Mouse (Mus musculus): Measurements from ENCODE around the gene Golt1a. TPM values are rescaled to one million over a fixed set of nuclear protein-coding genes. Genes with fewer than 3 reads are reported as not detected.

The Golt1a gene
- total RNA-seq, 1 experiment from 2014 or later = not detected

DNA sequence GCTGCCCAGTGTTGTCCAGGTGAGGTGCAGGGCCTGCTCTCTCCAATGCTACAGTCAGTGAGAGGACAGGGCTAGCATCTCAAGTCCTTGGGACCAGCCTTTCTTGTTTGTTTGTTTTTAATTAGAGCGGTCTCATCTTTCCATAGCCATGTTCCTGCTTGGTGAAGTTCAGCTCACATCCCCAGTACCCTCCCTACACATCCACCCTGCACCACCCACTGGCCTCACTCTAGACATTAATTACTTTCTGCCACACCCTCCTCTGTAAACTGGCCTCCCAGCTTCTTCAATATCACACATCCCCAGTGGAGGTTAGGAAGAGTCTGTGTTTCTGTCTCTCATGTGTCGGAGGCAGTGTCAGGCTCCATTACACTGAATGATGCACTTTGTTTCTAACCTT lies 34.8 kb downstream of the Golt1a start:
- no peak for ATAC-seq (replicated peaks; ENCODE audit: low read depth, poor library complexity, severe bottlenecking)

DNA sequence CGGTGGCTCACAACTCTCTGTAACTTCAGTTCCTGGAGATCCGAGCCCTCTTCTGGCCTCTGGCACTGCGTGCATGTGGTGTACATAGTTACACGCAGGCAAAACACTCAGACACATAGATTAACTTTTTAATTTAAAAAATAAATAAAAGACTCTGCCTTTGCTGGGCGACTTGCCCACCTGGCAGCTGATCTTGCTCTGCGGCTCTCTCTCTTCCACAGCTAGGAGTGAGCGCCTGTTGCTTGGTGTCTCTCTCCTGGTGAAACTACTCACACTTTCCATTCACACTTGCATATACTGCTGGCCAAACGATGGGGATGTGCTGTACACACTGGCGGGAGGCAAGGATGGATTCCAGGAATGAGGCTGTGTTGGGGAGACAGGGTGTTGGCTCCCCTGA lies 36.9 kb downstream of the Golt1a start:
- no peak for ATAC-seq (replicated peaks; ENCODE audit: low read depth, poor library complexity, severe bottlenecking)

DNA sequence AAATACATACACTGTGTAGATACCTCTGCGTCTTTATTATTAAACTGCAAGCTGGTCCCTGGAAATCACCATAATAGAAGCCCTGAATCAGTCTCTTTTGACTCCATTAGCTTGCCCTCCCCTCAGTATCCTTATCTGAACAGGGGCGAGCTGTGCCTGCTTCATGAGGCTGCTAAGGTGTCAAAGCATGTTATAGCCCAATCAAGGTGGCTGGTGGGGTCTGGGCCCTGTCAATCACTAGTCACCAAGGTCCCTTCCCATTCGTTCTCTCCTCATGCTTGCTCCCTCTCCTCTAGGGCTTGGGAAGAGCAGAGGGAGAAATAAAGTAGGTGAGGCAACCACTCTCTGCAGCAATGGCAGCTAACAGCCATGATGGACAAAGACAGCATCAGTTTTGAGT lies 37.6 kb downstream of the Golt1a start:
- no peak for ATAC-seq (replicated peaks; ENCODE audit: low read depth, poor library complexity, severe bottlenecking)

DNA sequence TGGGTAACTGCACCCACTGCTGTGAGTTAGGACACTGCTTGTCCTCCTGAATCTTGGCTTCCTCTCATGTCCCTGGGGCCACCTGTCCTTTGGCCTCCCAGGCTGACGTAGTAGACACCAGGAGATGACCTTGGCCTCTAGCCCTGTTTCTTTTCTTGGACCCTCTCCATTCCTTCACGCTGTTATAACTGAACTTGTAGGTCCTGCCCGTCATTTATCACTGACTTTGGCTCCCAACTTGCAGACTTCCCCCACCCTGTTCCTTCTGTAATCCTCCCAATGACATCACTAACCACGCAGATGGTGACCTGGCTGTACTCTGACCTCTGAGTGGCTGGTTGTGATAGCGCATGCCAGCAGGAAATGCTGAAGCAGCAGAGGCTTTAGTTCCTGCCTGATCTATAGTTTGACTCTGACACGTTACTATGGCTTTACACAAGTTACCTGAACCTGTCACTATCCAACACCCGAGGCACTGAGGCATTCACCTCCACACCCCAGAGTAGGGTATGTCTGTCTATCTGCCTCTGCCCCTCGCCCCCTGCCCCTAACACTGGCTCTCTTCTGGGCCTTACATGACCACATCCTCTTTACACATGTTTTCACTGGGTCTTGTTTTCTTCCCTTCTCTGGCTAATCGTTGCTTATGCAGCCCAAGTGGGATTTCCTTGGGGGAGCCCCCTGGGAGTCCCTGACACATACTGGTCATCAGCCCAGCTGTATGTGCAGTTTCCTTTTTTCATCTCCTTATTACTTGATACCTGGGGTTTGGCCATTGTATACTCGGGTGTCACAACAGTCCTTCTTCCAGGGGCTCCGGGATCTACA lies 38.3 kb downstream of the Golt1a start:
- ATAC-seq (replicated peaks; ENCODE audit: low read depth, poor library complexity, severe bottlenecking) = peak; percentile 90

- no peak for ATAC-seq (replicated peaks; ENCODE audit: low read depth, poor library complexity, severe bottlenecking)
These were observed 40.6 kb downstream of the Golt1a start, which contains the start of gene Ren1 for GRCm38 (mm10) chr1:133350210-133350609. Gene Ren1, plus strand, starts transcription at chr1:133350510.

DNA sequence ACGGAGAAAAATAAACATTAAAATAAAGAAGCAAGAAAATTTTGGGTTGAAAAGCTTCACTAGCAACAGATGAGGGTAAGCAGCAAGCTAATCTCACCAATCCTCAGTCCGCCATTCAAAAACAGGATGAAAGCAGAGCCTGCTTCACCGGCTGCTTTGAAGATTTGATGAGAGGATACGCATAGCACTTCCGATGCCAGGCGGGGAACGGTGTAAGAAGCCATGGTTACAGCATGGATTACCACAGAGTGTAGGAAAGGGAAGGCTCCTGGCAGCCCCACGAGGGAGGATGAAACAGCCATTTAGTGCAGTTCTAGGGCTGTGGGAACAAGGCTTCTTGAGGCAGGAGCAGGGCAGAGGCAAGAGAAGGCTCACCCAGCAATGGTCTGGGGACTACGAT lies 42.2 kb downstream of the Golt1a start:
- no peak for ATAC-seq (replicated peaks; ENCODE audit: low read depth, poor library complexity, severe bottlenecking)

DNA sequence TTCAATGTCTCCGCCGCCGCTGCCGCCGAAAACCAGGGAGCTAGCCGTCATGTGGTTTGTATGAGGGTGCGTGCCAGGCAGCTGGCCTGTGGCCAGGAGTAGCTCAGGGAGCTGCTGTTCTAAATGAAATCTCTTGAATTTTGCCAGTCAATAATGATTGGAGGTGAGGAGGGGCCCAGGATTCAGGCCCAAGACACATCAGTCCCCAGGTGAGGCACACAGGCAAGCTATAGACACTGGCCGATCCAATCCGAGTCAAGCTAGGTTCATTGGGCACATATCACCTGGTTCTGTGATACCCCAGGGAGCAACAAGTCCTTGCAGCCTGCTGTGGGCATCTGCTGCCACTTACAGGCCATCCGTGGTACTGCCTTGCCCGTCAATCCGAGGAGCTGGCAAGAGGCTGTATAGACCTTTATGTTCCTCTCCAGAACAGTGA lies 43.8 kb downstream of the Golt1a start:
- ATAC-seq (replicated peaks; ENCODE audit: low read depth, poor library complexity, severe bottlenecking) = peak; percentile 87

DNA sequence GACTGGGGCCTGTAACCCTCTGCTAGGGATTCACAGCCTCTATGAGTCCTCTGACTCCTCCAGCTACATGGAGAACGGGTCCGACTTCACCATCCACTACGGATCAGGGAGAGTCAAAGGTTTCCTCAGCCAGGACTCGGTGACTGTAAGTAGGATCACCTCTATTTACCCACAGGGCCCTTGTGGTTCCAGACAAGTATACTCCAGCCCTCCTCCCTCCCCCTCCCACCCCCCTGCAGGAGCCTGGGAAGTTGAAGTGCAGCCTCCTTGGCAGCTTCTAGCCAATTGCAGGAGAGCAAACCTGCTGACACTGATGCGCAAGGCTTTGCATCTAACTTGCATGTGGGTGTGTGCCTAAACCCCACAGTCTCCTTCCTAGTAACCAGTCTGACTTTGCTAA lies 45.9 kb downstream of the Golt1a start:
- ATAC-seq (replicated peaks; ENCODE audit: low read depth, poor library complexity, severe bottlenecking) = no peak

- ATAC-seq (replicated peaks; ENCODE audit: low read depth, poor library complexity, severe bottlenecking) = no peak
These were observed 46.3 kb downstream of the Golt1a start for GRCm38 (mm10) chr1:133355912-133356311.

- no peak for ATAC-seq (replicated peaks; ENCODE audit: low read depth, poor library complexity, severe bottlenecking)
These were observed 46.7 kb downstream of the Golt1a start for GRCm38 (mm10) chr1:133356330-133356729.

- no peak for ATAC-seq (replicated peaks; ENCODE audit: low read depth, poor library complexity, severe bottlenecking)
These were observed 51.4 kb downstream of the Golt1a start for GRCm38 (mm10) chr1:133361006-133361405.

GRCm38 (mm10) chr1:133362103-133362502 lies 52.5 kb downstream of the Golt1a start:
- no peak for ATAC-seq (replicated peaks; ENCODE audit: low read depth, poor library complexity, severe bottlenecking)

GRCm38 (mm10) chr1:133363276-133364021 lies 53.8 kb downstream of the Golt1a start, which contains the start of gene Etnk2:
Gene Etnk2, plus strand, starts transcription at chr1:133363572.
- ATAC-seq (replicated peaks; ENCODE audit: low read depth, poor library complexity, severe bottlenecking) = peak; percentile 57

GRCm38 (mm10) chr1:133364022-133364630 lies 54.5 kb downstream of the Golt1a start:
- ATAC-seq (replicated peaks; ENCODE audit: low read depth, poor library complexity, severe bottlenecking) = no peak

- no peak for ATAC-seq (replicated peaks; ENCODE audit: low read depth, poor library complexity, severe bottlenecking)
These were observed 55.3 kb downstream of the Golt1a start for GRCm38 (mm10) chr1:133364890-133365289.

DNA sequence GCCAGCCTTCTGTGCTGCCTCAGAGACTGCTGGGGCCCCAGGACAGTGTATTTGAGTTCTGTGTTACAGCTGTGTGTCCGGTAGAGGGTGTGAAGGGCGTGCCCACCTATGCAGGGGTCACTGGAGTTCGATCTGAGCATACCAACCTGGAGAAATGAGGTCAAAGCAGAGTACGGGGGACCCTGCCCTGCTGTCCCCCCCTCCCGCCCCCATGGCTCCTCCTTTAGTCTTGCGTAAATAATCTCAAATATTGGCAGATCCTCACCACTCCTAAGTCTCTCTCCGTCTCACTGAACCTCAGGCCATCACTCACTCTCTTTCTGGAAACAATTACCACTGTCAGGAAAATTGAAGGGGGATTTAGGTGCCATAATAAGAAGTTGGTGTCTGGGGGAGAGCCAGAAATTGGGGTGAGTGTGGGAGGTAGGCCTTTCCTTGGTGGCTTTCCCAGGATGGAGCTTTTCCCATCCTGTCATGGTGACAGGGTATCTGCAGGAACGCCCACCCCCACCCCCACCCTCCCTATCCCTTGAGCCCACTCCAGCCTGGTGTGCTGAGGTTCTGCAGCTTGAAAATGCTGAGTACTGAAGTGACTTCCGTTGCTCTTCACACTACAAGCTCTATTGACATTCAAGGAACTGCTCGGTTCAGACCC lies 57.5 kb downstream of the Golt1a start:
- no peak for ATAC-seq (replicated peaks; ENCODE audit: low read depth, poor library complexity, severe bottlenecking)

DNA sequence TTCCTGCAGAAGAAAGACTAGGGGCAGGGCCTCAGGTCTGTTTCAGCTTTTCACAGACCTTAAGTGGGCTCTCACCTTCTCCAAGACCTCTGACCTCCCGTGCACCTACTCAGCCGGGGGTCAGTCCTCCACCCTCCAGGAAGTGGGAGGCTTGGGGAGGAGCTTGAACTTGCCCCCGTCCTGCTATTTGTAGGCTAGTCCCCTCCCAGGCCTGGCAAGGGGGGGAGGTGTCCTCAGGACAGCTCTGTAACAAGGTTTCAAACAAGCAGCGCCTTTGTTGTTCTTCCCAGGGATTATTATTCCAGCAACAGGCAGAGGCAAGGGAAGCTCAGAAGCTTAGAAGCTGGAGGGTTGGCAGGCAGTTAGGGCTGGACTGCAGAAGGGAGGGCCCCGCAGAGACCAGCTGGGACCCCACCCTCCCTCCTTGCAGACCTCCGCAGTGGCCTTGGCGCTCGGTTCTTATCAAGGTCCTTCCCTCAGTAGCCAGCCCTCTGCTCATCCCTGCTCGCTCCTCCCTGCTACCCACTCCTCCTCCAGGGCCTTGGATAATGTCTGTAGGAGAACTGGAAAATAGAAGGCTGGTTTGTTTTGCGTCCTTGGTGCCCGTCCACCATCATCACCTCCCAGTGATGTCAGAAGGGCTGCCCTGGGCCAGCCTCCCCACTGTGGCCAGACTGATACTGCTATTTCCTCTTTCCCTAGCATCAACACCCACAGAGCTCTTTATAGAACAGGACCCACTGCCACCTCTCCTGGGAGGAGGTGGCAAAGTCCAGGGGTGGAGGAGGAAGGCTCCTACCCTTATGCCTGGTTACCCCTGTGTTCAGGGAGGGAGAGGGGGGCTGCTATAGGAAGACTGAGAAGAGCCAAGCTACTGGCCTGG lies 58.2 kb downstream of the Golt1a start:
- peak; percentile 70 for ATAC-seq (replicated peaks; ENCODE audit: low read depth, poor library complexity, severe bottlenecking)

DNA sequence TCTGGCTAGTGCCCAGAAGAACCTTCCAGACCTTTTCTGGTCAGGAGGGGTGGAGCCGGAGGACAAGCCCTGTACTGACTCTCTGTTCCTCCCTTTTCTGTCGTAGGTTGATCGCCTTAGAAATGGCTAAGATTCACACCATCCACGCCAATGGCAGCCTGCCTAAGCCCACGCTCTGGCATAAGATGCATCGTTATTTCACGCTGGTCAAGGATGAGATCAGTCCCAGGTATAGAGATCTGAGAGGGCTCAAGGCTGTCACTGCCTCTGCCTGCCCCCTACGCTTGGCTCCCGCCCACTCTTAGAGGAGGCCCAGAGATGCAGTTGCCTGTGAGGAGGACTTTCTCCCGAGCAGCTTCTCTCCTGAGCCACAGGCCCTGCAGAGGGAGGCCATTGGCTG lies 59.0 kb downstream of the Golt1a start:
- ATAC-seq (replicated peaks; ENCODE audit: low read depth, poor library complexity, severe bottlenecking) = no peak

DNA sequence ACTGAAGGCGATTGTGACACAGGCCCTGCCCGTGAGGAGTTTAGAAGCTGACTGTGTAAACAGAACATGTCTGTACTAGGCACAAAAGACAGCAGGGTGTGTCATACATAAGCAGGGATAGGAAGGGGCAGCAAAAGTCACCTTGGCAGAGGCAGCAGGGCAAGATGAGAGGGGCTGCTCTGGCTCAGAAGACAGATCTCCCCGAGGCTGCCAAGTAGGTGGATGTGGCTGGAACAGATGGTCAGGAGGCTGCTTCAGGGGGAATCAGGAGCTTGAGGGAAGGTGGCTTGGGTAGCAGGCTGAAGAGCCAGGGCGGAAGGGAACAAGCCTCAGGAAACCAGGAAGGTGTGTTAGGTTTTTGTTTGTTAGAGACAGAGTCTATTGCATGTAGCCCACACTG lies 60.8 kb downstream of the Golt1a start:
- no peak for ATAC-seq (replicated peaks; ENCODE audit: low read depth, poor library complexity, severe bottlenecking)
